Mouse (Mus musculus): ENCODE measurements around the gene Olfr551. TPM values are rescaled to one million over a fixed set of nuclear protein-coding genes. Genes with fewer than 3 reads are reported as not detected.

Gene Olfr551
- polyA plus RNA-seq, 1 experiment from 2014 or later = not detected

DNA sequence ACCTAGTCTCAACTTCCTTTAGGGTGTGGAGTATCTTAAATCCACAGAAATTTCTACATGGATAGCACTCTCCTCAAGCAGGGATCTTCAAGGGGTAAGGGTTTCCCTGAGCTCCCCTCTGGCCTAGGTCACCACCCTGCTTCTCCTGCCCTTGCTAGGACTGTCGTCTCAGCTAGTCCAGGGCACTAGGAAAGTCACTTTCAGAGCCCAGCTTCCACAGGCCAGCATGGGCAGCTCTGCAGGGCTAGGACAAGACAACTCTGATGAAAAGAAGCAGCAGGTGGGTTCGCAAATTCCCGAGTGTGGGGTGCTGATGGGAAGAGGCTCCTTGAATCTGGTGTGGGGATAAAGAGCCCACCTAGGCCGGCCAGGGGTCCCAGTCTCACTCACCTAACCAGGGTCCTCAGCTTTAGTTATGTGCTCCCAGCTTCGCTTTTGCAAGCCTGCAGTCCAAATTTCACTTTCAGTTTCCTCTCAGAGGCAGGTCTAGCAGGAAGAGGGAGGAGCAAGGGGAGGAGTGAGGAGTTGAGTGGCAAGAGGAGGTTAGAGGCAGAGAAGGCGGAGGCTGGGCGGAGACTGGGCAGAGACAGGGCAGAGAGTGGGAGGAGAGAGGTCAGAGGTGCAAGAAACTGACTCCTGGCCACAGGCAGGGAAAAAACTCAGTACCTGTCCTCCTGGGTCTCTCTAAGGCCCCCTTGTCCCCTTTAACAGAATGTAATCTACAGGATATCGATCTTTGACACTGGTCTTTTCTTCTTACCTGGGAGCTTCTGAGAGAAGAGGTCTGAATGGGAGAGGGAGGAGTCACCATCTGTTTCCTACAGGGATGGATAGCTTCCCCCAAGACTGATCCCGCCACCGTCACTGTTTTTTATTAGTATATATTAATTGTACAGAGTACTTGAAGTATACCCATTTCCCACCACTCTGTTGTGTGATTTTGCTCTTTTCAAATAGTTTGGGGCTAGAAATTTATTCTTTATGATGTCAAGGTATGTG lies 26.4 kb downstream of the Olfr551 start, which contains the start of gene Trim21:
Trim21 (minus strand) TSS at position 488 of the 999 bp plus-strand sequence.
- peak; percentile 93 for ATAC-seq (replicated peaks; ENCODE audit: insufficient number of reproducible peaks, insufficient read depth, low FRiP score, low read depth)
- H3K4me3 ChIP-seq = peak within 1 kb of the TSS; percentile 61
- 24% methylated on average over 10 of the region's 10 CpGs for WGBS
- peaks cover 12% of the 10 kb centered on the region for H3K4me1 ChIP-seq (replicated peaks)
- H3K9ac ChIP-seq = peak within 1 kb of the TSS; percentile 57
- peak within 1 kb of the TSS; percentile 74 for H3K4me2 ChIP-seq
- peak within 1 kb of the TSS; percentile 6; the same call in 1 of the 2 replicates for H3K27ac ChIP-seq
- no peaks in the 10 kb centered on the region for H3K36me3 ChIP-seq
- H3K27me3 ChIP-seq = no peaks in the 10 kb centered on the region
- H3K9me3 ChIP-seq (replicated peaks) = no peaks in the 10 kb centered on the region

GRCm38 (mm10) chr7:102553279-102553678 lies 38.4 kb downstream of the Olfr551 start:
- H3K4me3 ChIP-seq = no peak overlapping the region
- 70% methylated on average over 3 of the region's 3 CpGs for WGBS
- H3K27ac ChIP-seq = no peak overlapping the region
- no peaks in the 10 kb centered on the region for H3K36me3 ChIP-seq
- H3K4me1 ChIP-seq (replicated peaks) = no peaks in the 10 kb centered on the region
- H3K27me3 ChIP-seq = no peaks in the 10 kb centered on the region
- H3K9ac ChIP-seq = no peak overlapping the region
- ATAC-seq (replicated peaks; ENCODE audit: insufficient number of reproducible peaks, insufficient read depth, low FRiP score, low read depth) = no peak
- no peak overlapping the region for H3K4me2 ChIP-seq
- H3K9me3 ChIP-seq (replicated peaks) = no peaks in the 10 kb centered on the region

GRCm38 (mm10) chr7:102549570-102549969 lies 42.1 kb downstream of the Olfr551 start, which contains the start of gene Olfr549:
Olfr549 (plus strand) TSS chr7:102549870.
- H3K27ac ChIP-seq = no peak within 1 kb of the TSS
- H3K27me3 ChIP-seq = no peaks in the 10 kb centered on the region
- no peak for ATAC-seq (replicated peaks; ENCODE audit: insufficient number of reproducible peaks, insufficient read depth, low FRiP score, low read depth)
- no peak within 1 kb of the TSS for H3K4me3 ChIP-seq
- H3K36me3 ChIP-seq = no peaks in the 10 kb centered on the region
- 80% methylated on average over 3 of the region's 3 CpGs for WGBS
- H3K9ac ChIP-seq = no peak within 1 kb of the TSS
- no peaks in the 10 kb centered on the region for H3K4me1 ChIP-seq (replicated peaks)
- H3K4me2 ChIP-seq = no peak within 1 kb of the TSS
- H3K9me3 ChIP-seq (replicated peaks) = no peaks in the 10 kb centered on the region

DNA sequence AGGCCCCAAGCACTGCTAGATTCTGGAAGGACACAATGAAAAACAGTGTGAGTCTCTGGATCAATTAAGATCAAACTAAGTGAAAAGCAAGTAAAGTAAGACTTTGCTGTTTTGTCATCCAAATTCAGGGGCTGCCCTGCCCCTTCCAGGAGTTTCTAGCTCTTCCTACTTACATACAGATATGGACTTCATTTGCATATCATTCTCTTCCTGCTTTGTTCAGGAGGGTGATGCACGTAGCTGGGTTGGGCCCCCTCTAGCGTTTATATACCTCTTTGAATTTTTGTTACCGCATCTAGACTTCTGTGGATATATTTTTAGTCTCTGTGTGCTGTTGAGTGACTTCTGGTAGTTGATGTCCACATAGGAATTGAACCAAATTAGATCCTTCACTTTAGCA lies 50.4 kb downstream of the Olfr551 start:
- no peaks in the 10 kb centered on the region for H3K4me1 ChIP-seq (replicated peaks)
- no peaks in the 10 kb centered on the region for H3K27me3 ChIP-seq
- H3K9ac ChIP-seq = no peak overlapping the region
- H3K4me2 ChIP-seq = no peak overlapping the region
- H3K36me3 ChIP-seq = no peaks in the 10 kb centered on the region
- no peak overlapping the region for H3K27ac ChIP-seq
- no peak overlapping the region for H3K4me3 ChIP-seq
- no peak for ATAC-seq (replicated peaks; ENCODE audit: insufficient number of reproducible peaks, insufficient read depth, low FRiP score, low read depth)
- 43% methylated on average over 3 of the region's 3 CpGs for WGBS
- H3K9me3 ChIP-seq (replicated peaks) = no peaks in the 10 kb centered on the region

DNA sequence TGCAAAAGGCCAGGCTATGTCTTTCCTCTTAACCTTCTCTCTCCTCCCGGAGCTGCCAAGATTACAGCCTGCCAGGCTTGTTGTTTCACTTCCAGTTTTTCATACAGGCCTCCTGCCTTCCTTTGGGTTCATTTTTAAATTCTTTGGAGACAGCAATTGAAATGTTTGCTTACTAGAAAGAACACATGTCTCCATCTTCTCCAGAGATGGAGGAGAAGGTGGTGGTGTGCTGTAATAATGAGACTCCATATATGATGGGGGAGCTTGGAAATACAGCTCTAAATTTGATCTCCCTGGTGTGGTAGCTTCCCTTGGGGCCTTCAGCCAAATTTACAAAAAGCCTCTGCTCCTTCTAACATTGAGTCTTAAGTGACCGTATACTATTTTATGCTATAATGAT lies 51.1 kb downstream of the Olfr551 start, which contains the start of gene Olfr548-ps1:
Olfr548-ps1 (plus strand) TSS at position 301 of the 400 bp plus-strand sequence.
- ATAC-seq (replicated peaks; ENCODE audit: insufficient number of reproducible peaks, insufficient read depth, low FRiP score, low read depth) = no peak
- no peak within 1 kb of the TSS for H3K4me3 ChIP-seq
- H3K4me1 ChIP-seq (replicated peaks) = no peaks in the 10 kb centered on the region

DNA sequence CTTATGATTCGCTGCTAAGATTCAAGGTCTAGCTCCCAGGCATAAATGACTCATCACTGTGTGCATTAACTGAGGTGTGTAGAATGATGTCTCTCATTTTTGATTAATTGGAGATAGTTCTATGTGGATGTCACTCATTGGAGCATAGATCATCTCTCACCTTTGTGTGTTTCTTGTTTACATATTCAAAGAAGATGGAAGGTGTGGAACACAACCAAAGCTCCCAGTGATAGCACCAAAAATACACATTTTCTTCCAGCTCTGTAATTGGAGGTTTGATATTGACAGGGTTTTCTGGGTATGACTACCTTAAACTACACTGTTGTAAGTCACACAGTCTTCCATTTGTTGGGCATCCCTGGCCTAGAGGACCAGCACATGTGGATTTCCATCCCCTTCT lies 57.2 kb downstream of the Olfr551 start, which contains the start of gene Olfr547:
Olfr547 (plus strand) TSS at position 301 of the 400 bp plus-strand sequence.
- Histone ChIP-seq H3K9ac (no peak within 1 kb of the TSS), H3K36me3 (no peaks in the 10 kb centered on the region), H3K4me1 (replicated peaks) (no peaks in the 10 kb centered on the region), H3K27ac (no peak within 1 kb of the TSS), H3K4me2 (no peak within 1 kb of the TSS), H3K9me3 (replicated peaks) (no peaks in the 10 kb centered on the region), H3K4me3 (no peak within 1 kb of the TSS), H3K27me3 (no peaks in the 10 kb centered on the region)
- no peak for ATAC-seq (replicated peaks; ENCODE audit: insufficient number of reproducible peaks, insufficient read depth, low FRiP score, low read depth)
- WGBS = 63% methylated on average over 1 of the region's 1 CpGs

More for the DNA sequence above, 51.1 kb downstream of the Olfr551 start, which contains the start of gene Olfr548-ps1:
- Histone ChIP-seq H3K9me3 (replicated peaks) (no peaks in the 10 kb centered on the region), H3K27ac (no peak within 1 kb of the TSS), H3K9ac (no peak within 1 kb of the TSS), H3K27me3 (no peaks in the 10 kb centered on the region), H3K4me2 (no peak within 1 kb of the TSS), H3K36me3 (no peaks in the 10 kb centered on the region)
- 80% methylated on average over 2 of the region's 2 CpGs for WGBS

Other genes starting within 250 kb of the Olfr551 start
- 99.0 and 126 TPM in 2 replicates for gene Rrm1, start 150.2 kb downstream of the Olfr551 start, polyA plus RNA-seq (2015; fragmentation: Nextera tagmentation; extraction: Ambion mirVana)
- 0.29 and 0.30 TPM in 2 replicates for gene Olfr543, start 110.2 kb downstream of the Olfr551 start, polyA plus RNA-seq (2015; fragmentation: Nextera tagmentation; extraction: Ambion mirVana)
- gene Olfr544, start 103.6 kb downstream of the Olfr551 start, polyA plus RNA-seq (2015; fragmentation: Nextera tagmentation; extraction: Ambion mirVana) = 0.05 TPM in 2 replicates
- 0.04 TPM in 1 of 2 replicates, not detected in the other for gene Olfr545, start 92.3 kb downstream of the Olfr551 start, polyA plus RNA-seq (2015; fragmentation: Nextera tagmentation; extraction: Ambion mirVana)
- not detected in 2 replicates for gene Olfr547, start 57.1 kb downstream of the Olfr551 start, polyA plus RNA-seq (2015; fragmentation: Nextera tagmentation; extraction: Ambion mirVana)
- not detected in 2 replicates for gene Olfr548-ps1, start 51.0 kb downstream of the Olfr551 start, polyA plus RNA-seq (2015; fragmentation: Nextera tagmentation; extraction: Ambion mirVana)
- not detected in 2 replicates for gene Olfr549, start 42.0 kb downstream of the Olfr551 start, polyA plus RNA-seq (2015; fragmentation: Nextera tagmentation; extraction: Ambion mirVana)
- 0.68 and 0.84 TPM in 2 replicates for gene Trim21, start 26.4 kb downstream of the Olfr551 start, polyA plus RNA-seq (2015; fragmentation: Nextera tagmentation; extraction: Ambion mirVana)
- gene Olfr550, start 20.4 kb downstream of the Olfr551 start, polyA plus RNA-seq (2015; fragmentation: Nextera tagmentation; extraction: Ambion mirVana) = not detected in 2 replicates
- gene Olfr552, start 5.9 kb upstream of the Olfr551 start, polyA plus RNA-seq (2015; fragmentation: Nextera tagmentation; extraction: Ambion mirVana) = not detected in 2 replicates
- not detected in 2 replicates for gene Olfr553, start 26.3 kb upstream of the Olfr551 start, polyA plus RNA-seq (2015; fragmentation: Nextera tagmentation; extraction: Ambion mirVana)
- gene Olfr554, start 46.5 kb upstream of the Olfr551 start, polyA plus RNA-seq (2015; fragmentation: Nextera tagmentation; extraction: Ambion mirVana) = not detected in 2 replicates
- not detected in 2 replicates for gene Olfr555, start 66.9 kb upstream of the Olfr551 start, polyA plus RNA-seq (2015; fragmentation: Nextera tagmentation; extraction: Ambion mirVana)
- not detected in 2 replicates for gene Olfr556, start 73.0 kb upstream of the Olfr551 start, polyA plus RNA-seq (2015; fragmentation: Nextera tagmentation; extraction: Ambion mirVana)
- 11.3 and 13.6 TPM in 2 replicates for gene Trim68, start 95.4 kb upstream of the Olfr551 start, polyA plus RNA-seq (2015; fragmentation: Nextera tagmentation; extraction: Ambion mirVana)
- gene Olfr557, start 104.0 kb upstream of the Olfr551 start, polyA plus RNA-seq (2015; fragmentation: Nextera tagmentation; extraction: Ambion mirVana) = not detected in 2 replicates
- gene Olfr558, start 110.3 kb upstream of the Olfr551 start, polyA plus RNA-seq (2015; fragmentation: Nextera tagmentation; extraction: Ambion mirVana) = 0.51 and 0.74 TPM in 2 replicates
- gene Olfr33, start 127.2 kb upstream of the Olfr551 start, polyA plus RNA-seq (2015; fragmentation: Nextera tagmentation; extraction: Ambion mirVana) = not detected in 2 replicates
- not detected in 2 replicates for gene Olfr559, start 135.6 kb upstream of the Olfr551 start, polyA plus RNA-seq (2015; fragmentation: Nextera tagmentation; extraction: Ambion mirVana)
- gene Olfr560, start 167.5 kb upstream of the Olfr551 start, polyA plus RNA-seq (2015; fragmentation: Nextera tagmentation; extraction: Ambion mirVana) = not detected in 2 replicates
- gene Olfr78, start 167.6 kb upstream of the Olfr551 start, polyA plus RNA-seq (2015; fragmentation: Nextera tagmentation; extraction: Ambion mirVana) = 0.15 and 0.33 TPM in 2 replicates
- not detected in 2 replicates for gene Olfr561, start 179.3 kb upstream of the Olfr551 start, polyA plus RNA-seq (2015; fragmentation: Nextera tagmentation; extraction: Ambion mirVana)
- not detected in 2 replicates for gene Olfr564, start 211.6 kb upstream of the Olfr551 start, polyA plus RNA-seq (2015; fragmentation: Nextera tagmentation; extraction: Ambion mirVana)

Measured in heart, embryonic 15.5 days (tissue).